Mouse (Mus musculus): ENCODE data around the gene Thra.

DNA sequence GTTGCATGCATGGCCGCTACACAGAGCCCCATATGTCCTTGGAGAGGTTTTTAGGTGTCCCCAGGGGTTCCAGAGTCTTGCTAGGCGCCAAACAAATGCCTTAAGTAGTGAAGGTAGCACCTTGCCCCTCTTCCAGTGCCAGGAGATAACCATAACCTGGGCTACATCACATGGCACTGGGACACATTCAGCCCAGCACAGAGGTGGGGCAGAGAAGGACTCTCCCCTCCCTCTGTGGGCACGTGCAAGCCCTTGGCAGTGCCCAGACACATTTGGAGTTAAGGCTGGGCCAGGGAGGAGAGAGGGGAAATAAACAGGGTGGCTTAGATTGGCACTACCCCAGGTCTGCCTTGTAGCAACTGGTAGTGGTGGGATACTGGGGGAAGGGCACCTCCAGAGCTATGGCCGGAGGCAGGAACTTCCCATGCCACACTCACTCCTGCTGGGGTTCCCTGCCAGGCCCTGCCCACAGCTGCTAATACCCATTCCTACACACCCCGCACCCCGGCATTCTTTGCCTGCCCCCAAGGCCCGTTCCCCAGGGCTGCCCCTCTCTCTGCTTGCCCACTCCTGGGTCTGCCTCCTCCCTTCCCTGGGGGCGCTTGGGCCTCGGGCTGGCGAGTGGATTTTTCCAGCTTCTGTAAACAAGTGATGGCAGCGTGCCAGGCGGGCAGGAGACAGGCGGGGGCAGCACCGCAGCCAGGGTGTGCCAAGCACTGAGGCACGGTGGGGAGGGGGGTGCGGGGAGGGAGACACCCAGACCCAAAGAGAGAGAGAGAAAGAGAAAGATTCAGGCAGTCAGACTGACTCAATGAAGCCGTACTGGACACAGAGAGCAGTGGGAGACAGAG lies 10.1 kb downstream of the Thra start:
- TF ChIP-seq BHLHE40 (IDR thresholded peaks at IDR 0.05; ENCODE audit: low read depth, low read length) (no peak), POLR2A (IDR thresholded peaks at IDR 0.05; ENCODE audit: low read depth, low read length) (no peak), USF1 (IDR thresholded peaks at IDR 0.05; ENCODE audit: low read depth, low read length) (no peak), SIN3A (IDR thresholded peaks at IDR 0.05; ENCODE audit: low read length) (no peak), CTCF (conservative IDR thresholded peaks at IDR 0.05 in 1 of 2, IDR thresholded peaks at IDR 0.05 in 1 of 2; ENCODE audit: low read depth in 2 of 2, low read length in 2 of 2) (no peak), CHD2 (IDR thresholded peaks at IDR 0.05; ENCODE audit: low read length) (no peak), ZNF384 (IDR thresholded peaks at IDR 0.05; ENCODE audit: low read depth, low read length) (no peak), POLR2AphosphoS2 (IDR thresholded peaks at IDR 0.05; ENCODE audit: low read depth, low read length) (no peak), MXI1 (IDR thresholded peaks at IDR 0.05; ENCODE audit: low read depth, low read length) (no peak), TCF12 (IDR thresholded peaks at IDR 0.05; ENCODE audit: low read depth, low read length) (no peak)
